Mouse (Mus musculus) kidney, postnatal 25 days (tissue): ENCODE data around the gene Cops4.

Source experiments
- DNase-seq, 2 experiments: peaks; one replicate each; pipeline ENCODE4 v3.0.0; 2021; ENCODE audit warnings: mixed read lengths in 2 of 2

The Cops4 gene

DNA sequence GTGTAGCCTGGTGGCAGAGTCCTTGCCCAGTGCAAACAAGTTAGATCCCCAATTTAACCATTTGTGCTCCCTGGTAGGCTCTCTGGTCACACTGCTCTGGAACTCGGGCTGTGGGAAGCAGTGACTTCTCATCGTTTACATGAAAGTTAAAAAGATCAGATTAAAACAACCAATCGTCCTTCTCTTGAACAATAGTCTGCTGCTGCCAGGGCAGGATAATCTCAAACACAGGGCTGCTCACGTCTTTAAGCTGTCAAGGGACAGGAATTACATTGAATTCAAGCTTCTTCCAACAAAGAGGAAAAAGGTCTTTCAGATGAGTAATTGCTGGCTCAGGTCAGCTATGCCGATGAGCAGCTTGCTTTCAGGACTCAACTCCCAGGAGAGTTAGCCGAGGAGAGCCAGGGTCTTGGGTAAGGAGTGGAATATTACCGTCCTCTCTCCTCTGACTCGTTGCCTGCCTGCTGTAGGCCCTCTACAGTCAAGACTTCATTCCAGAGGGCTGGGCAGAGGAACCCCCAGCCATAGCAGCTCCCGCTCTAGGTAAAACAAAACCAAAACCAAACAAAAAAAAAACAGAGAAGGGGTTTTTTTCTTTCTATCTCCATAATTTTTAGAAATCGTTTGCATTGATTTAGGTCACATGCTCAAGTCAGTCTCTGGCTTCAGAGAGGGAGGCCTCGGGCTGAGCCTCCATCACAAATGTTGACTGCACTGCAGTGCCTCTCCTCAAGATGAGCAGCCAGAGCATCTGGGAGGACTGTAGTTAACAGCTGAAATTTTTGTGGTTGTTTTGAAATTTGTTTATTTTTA is 63.7 kb downstream of the Cops4 start:
- peak in 1 of 2 experiments; percentile 36 for DNase-seq

GRCm38 (mm10) chr5:100582435-100582826 is 64.3 kb downstream of the Cops4 start:
- no peak for DNase-seq

GRCm38 (mm10) chr5:100583066-100583465 is 65.0 kb downstream of the Cops4 start:
- DNase-seq, result no peak

- no peak for DNase-seq
Observed at GRCm38 (mm10) chr5:100585206-100585644, 67.1 kb downstream of the Cops4 start.

GRCm38 (mm10) chr5:100585657-100586056 is 67.5 kb downstream of the Cops4 start:
- DNase-seq, result no peak

- no peak for DNase-seq
Observed at GRCm38 (mm10) chr5:100587136-100587535, 69.0 kb downstream of the Cops4 start.

GRCm38 (mm10) chr5:100587626-100588025 is 69.5 kb downstream of the Cops4 start:
- DNase-seq, result no peak

GRCm38 (mm10) chr5:100590505-100590904 is 72.4 kb downstream of the Cops4 start:
- DNase-seq, result no peak

- no peak for DNase-seq
Observed at GRCm38 (mm10) chr5:100594803-100595467, 76.8 kb downstream of the Cops4 start.

- DNase-seq, result no peak
Observed at GRCm38 (mm10) chr5:100595999-100596398, 77.9 kb downstream of the Cops4 start.
